Mouse (Mus musculus) midbrain, embryonic 15.5 days (tissue): Measurements from ENCODE around the gene Wdr77. TPM values are rescaled to one million over a fixed set of nuclear protein-coding genes. Genes with fewer than 3 reads are reported as not detected.
A peak's percentile ranks its signal among the peaks of the same experiment; 100 is the strongest.
"Not testable (repeated sequence)": the region's sequence is repeated elsewhere in the genome, so short reads cannot be mapped to it uniquely, and the experiment has no call there.

Experiments
- ATAC-seq: fragments of 200-750 bp; cut with Nextera tagmentation; replicated peaks from 2 replicates; pipeline ENCODE4 v1.8.0; 2017; ENCODE audit warnings: moderate TSS enrichment
- H3K27ac ChIP-seq: fragments of 300-500 bp; sonication (generic); 2 replicates; pipeline ENCODE4 v1.5.1; 2015; ENCODE audit warnings: mild to moderate bottlenecking, inconsistent platforms
- H3K27me3 ChIP-seq: fragments of 300-500 bp; sonication (generic); replicated peaks from 2 replicates; pipeline ENCODE4 v1.6.1; 2015; ENCODE audit warnings: inconsistent platforms
- H3K36me3 ChIP-seq: fragments of 300-500 bp; sonication (generic); replicated peaks from 2 replicates; pipeline ENCODE4 v1.6.1; 2015; ENCODE audit warnings: inconsistent platforms
- H3K4me1 ChIP-seq: fragments of 300-500 bp; sonication (generic); 2 replicates; pipeline ENCODE4 v1.6.1; 2015; ENCODE audit warnings: inconsistent platforms
- H3K4me2 ChIP-seq: fragments of 300-500 bp; sonication (generic); 2 replicates; pipeline ENCODE4 v1.6.1; 2015; ENCODE audit warnings: inconsistent platforms, mild to moderate bottlenecking, moderate library complexity
- H3K4me3 ChIP-seq: fragments of 300-500 bp; sonication (generic); 2 replicates; pipeline ENCODE4 v1.5.1; 2015; ENCODE audit warnings: mild to moderate bottlenecking, inconsistent platforms
- H3K9ac ChIP-seq: fragments of 300-500 bp; sonication (generic); 2 replicates; pipeline ENCODE4 v1.6.1; 2015; ENCODE audit warnings: mild to moderate bottlenecking, inconsistent platforms
- H3K9me3 ChIP-seq: fragments of 300-500 bp; sonication (generic); 2 replicates; pipeline ENCODE4 v1.6.1; 2016; ENCODE audit warnings: inconsistent platforms
- WGBS: fragments of 180-500 bp; shearing (Covaris S2); methylation state at CpG from one replicate; pipeline ENCODE4 v1.1.7; 2015; ENCODE audit warnings: mixed read lengths; 5-methylcytosine and 5-hydroxymethylcytosine counted together
- polyA plus RNA-seq: library from polyadenylated mRNA; unstranded; fragments of >200 nt; fragmentation: Nextera tagmentation; extraction: Ambion mirVana; gene quantifications from 2 replicates; pipeline ENCODE4 v1.2.1, GENCODE M21; 2015

Wdr77 gene
- polyA plus RNA-seq, 1 experiment from 2014 or later = 101 TPM

DNA sequence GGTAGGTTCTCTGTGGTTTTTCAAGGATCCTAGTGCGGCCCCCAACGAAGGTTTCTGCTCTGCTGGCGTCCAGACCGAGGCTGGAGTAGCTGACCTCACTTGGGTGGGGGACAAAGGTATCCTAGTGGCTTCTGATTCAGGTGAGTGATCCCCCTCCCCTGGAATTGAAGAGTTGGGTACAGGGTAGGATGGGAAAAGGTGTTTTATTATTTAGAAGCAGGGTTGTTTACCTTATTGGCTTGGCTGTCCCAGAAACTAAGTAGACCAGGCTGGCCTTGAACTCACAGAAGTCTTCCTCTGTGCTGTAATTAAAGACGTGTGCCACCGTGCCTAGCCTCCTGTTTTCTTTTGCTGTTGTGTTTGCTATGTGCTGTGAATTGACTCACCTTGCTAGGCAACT lies 830 bp downstream of the Wdr77 start, which contains the start of gene Atp5f1:
Gene Atp5f1, minus strand, starts transcription at position 101 of the 400 bp plus-strand sequence.
- peak within 1 kb of the TSS; percentile 87 for H3K4me3 ChIP-seq
- WGBS = 5% methylated on average over 6 of the region's 6 CpGs
- peaks cover 39% of the 10 kb centered on the region for H3K4me1 ChIP-seq
- no peaks in the 10 kb centered on the region for H3K9me3 ChIP-seq
- ATAC-seq = no peak; the same call in 1 of the 2 replicates
- peak within 1 kb of the TSS; percentile 98 for H3K9ac ChIP-seq
- peak within 1 kb of the TSS; percentile 73 for H3K4me2 ChIP-seq
- H3K27ac ChIP-seq = peak within 1 kb of the TSS; percentile 92
- peaks cover 38% of the 10 kb centered on the region for H3K36me3 ChIP-seq
- H3K27me3 ChIP-seq = no peaks in the 10 kb centered on the region

DNA sequence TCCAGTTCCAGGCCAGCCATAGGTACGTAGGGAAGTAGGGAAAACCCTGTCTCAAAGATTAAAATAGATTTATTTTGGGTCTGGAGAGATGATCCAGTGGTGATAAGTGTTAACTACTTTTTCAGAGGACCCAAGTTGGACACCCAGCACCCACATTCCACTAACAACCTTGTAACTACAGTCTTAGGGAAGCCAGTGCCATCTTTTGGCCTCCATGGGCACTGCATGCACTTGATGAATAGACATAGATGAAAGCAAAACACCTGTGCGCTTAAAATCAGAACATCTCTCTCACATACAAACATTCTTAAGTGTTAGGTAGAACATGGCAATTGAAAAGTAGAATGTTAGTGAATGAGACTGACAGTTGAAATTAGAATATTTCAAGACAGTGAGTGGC lies 1.5 kb downstream of the Wdr77 start:
- peak overlapping the region; percentile 87; the same call in 1 of the 2 replicates for H3K4me3 ChIP-seq
- no peak overlapping the region for H3K27ac ChIP-seq
- ATAC-seq = no peak
- WGBS = 96% methylated on average over 2 of the region's 2 CpGs
- no peaks in the 10 kb centered on the region for H3K27me3 ChIP-seq
- H3K4me2 ChIP-seq = peak overlapping the region; percentile 73
- peaks cover 43% of the 10 kb centered on the region for H3K36me3 ChIP-seq
- peaks cover 39% of the 10 kb centered on the region for H3K4me1 ChIP-seq
- no peaks in the 10 kb centered on the region for H3K9me3 ChIP-seq
- H3K9ac ChIP-seq = no peak overlapping the region

DNA sequence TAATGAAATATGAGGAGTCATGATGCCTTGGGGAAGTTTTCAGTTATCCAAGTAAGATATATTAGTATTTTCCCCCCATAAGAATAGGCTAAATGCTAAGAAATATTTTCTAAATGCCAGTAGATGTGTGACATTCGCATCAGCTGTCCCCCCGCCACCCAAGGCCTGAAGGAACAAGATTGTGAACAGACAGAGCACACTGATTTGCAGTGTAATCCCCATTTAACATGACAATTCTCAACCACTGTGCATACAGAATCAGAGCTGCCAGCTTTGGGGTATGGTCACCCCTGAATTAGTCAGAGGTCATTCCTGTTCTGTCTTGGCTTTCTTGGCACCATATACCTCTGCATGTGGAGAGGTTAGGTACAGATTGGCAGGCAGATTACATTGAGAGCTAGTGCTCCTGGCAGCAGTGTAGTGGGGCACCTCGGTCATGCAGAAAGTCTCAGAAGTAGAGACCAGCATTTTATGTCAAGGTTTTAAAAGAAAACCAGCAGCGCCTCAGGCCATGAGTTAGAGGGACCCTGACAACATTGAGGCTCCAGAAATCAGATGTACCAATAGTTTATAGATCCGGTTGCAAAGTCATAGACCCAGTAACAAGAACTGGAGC lies 12.8 kb downstream of the Wdr77 start:
- H3K36me3 ChIP-seq = peaks cover 29% of the 10 kb centered on the region
- H3K4me1 ChIP-seq = no peaks in the 10 kb centered on the region
- no peaks in the 10 kb centered on the region for H3K9me3 ChIP-seq
- no peaks in the 10 kb centered on the region for H3K27me3 ChIP-seq
- no peak overlapping the region for H3K4me2 ChIP-seq
- ATAC-seq = no peak
- no peak overlapping the region for H3K9ac ChIP-seq
- H3K4me3 ChIP-seq = no peak overlapping the region
- 86% methylated on average over 5 of the region's 5 CpGs for WGBS
- no peak overlapping the region for H3K27ac ChIP-seq

DNA sequence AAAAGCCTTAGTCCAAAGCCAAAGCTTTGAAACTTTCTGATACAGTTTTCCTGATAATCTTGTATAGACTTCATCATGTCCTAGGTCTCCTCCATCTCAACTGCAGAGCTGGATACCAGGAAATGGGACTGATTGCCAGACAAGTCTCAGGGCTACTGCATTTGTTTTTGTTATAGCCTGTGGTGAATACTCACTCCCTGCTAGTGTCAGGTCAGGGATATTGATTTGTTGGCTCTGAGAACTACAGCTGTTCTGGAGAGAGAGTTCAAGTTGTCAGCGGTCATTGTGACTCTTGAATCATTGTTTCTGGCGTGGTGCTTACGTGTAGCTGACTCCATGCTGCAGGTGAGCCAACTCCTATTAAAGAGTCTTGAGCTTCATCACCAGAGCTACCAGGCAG lies 14.2 kb downstream of the Wdr77 start, which contains the start of gene Ovgp1:
Gene Ovgp1, plus strand, starts transcription at position 301 of the 400 bp plus-strand sequence.
- H3K4me2 ChIP-seq = no peak within 1 kb of the TSS
- H3K27ac ChIP-seq = no peak within 1 kb of the TSS
- WGBS = 84% methylated on average over 3 of the region's 3 CpGs
- peaks cover 15% of the 10 kb centered on the region for H3K36me3 ChIP-seq
- H3K9ac ChIP-seq = no peak within 1 kb of the TSS
- H3K4me3 ChIP-seq = no peak within 1 kb of the TSS
- H3K4me1 ChIP-seq = no peaks in the 10 kb centered on the region
- no peaks in the 10 kb centered on the region for H3K9me3 ChIP-seq
- no peak for ATAC-seq
- no peaks in the 10 kb centered on the region for H3K27me3 ChIP-seq

DNA sequence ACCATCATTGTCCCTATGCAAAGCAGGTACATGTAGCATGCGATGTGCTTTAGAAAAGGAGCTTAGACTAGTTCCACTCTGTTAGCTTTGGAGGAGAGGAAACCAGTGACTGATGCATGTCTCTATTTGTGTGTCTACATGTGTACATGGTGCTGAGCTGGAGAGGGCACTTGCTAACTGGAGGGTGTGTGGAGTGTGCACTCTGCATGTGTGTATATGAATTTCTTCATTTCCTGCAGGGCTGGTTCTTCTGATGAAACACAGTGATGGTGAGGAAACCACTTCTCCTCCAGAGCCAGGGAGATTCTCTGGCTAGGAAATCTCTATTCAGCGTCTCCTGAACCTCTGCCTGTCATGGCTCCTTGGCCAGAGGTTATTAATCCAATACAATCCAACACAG lies 15.0 kb downstream of the Wdr77 start:
- no peak overlapping the region for H3K9ac ChIP-seq
- no peak overlapping the region for H3K4me2 ChIP-seq
- no peaks in the 10 kb centered on the region for H3K4me1 ChIP-seq
- no peak overlapping the region for H3K27ac ChIP-seq
- H3K36me3 ChIP-seq = peaks cover 7% of the 10 kb centered on the region; the same call in 1 of the 2 replicates
- no peaks in the 10 kb centered on the region for H3K27me3 ChIP-seq
- 76% methylated on average over 2 of the region's 2 CpGs for WGBS
- no peak overlapping the region for H3K4me3 ChIP-seq
- no peaks in the 10 kb centered on the region for H3K9me3 ChIP-seq
- ATAC-seq = no peak

DNA sequence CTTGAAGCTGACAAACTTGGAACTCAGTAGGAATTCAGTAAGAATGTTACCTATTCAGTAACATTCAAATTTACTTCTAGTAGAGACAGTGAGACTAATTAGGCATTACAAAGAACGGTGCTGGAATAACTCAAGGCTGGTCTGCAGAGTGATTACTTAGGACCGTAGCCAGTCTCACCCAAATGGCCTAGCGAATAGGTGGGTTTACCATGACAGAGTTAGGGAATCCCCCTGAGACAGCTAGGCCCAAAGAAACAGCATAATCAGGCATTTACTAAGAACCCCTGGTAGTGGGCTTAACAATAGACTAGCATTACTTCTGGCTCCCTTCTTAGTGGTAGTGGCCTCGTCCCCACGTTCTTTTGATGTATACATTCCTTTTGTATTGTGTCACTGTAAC lies 30.4 kb downstream of the Wdr77 start:
- H3K36me3 ChIP-seq, H3K4me3 ChIP-seq, ATAC-seq, H3K4me2 ChIP-seq, H3K9me3 ChIP-seq, H3K27me3 ChIP-seq, H3K9ac ChIP-seq, H3K4me1 ChIP-seq, H3K27ac ChIP-seq: not testable (repeated sequence)
- 41% methylated on average over 5 of the region's 5 CpGs for WGBS

DNA sequence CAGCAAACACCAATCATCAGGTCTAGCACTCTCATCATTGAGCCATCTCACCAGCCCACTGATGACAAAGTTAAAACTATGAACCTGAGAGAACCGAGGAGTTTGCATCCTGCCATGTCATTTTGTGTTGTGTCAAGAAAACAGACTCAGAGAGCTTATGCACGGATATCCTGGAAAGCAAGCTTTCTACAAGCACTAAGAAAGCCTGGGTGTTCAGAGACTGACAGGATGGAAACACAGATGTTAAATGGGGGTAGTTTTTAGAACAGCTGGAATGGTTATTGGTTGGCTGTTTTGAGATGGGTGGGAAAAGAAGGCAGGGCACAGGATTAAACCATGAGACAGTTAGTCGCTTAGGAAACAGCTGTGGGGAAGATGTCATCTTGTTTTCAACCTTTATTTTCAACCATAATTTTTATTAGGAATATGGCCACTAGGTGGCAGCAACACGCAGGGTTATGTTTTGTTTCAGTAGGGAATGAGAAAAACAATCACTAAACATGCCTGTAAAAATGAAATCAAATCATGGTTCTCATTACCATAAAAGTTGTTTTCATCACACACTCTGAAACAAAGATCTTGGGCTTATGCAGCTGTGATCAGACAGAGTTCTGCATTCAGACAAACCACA lies 32.6 kb downstream of the Wdr77 start:
- H3K27me3 ChIP-seq = no peaks in the 10 kb centered on the region
- H3K9me3 ChIP-seq = no peaks in the 10 kb centered on the region
- ATAC-seq = peak; percentile 75
- H3K4me1 ChIP-seq = no peaks in the 10 kb centered on the region
- H3K27ac ChIP-seq = no peak overlapping the region
- H3K4me2 ChIP-seq = no peak overlapping the region
- no peak overlapping the region for H3K4me3 ChIP-seq
- H3K9ac ChIP-seq = no peak overlapping the region
- no peaks in the 10 kb centered on the region for H3K36me3 ChIP-seq
- 29% methylated on average over 4 of the region's 4 CpGs for WGBS

DNA sequence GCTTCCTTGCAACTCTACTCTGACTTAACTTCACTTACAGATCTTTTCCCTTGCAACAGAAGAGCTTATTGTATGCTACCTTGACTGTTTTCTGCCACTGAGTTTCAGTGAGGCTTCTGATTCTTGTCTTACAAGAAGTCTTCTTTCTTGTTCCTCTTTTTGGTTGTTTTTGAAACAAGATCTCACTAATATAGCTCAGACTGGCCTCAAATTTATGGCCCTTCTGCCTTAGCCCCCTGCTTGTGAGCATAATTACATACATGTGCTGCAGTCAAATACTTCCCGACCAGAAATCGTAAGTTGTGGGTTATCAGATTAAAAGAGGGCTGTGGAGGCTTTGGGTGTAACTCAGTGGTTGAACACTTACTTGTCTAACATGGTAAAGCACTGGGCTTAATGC lies 35.6 kb downstream of the Wdr77 start:
- H3K9ac ChIP-seq = no peak overlapping the region
- no peaks in the 10 kb centered on the region for H3K9me3 ChIP-seq
- H3K4me2 ChIP-seq = no peak overlapping the region
- no peak overlapping the region for H3K4me3 ChIP-seq
- ATAC-seq = no peak
- no peak overlapping the region for H3K27ac ChIP-seq
- H3K36me3 ChIP-seq = no peaks in the 10 kb centered on the region
- 84% methylated on average over 2 of the region's 2 CpGs for WGBS
- no peaks in the 10 kb centered on the region for H3K27me3 ChIP-seq
- H3K4me1 ChIP-seq = no peaks in the 10 kb centered on the region

DNA sequence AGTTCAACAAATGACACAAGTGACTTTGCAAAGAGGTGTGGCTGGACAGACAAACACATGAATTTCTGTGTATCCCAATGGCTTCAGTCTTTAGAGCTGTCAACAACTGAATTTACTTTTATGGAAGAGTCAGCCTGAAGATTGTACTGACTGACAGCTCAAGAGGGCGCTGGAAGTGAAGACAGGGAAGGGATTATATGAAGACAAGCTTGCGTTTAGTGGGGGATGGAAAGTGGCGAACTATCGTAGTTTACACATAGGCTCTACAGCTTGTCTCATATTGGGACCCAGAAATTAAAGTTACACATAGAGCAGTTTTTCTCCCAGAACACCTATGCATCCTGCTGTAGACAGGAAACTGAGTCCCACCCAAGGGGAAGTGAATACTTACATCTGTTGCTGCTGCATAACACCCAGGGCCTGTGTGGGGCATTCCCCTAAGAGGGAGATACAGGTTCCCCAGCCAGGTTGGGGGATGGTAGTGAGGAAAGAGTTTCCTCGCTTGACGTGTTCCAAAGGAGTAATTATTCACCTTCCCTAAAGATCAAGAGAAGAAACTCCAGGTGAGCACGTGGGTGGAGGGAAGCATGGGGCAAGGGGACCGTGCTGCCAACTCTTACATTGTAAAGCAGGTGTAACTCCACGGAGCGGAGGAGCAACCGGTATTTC lies 41.7 kb downstream of the Wdr77 start:
- Histone ChIP-seq H3K36me3 (no peaks in the 10 kb centered on the region), H3K9ac (0 out of 2 replicates have a peak overlapping the region, but pooled peaks have one; percentile 13), H3K27me3 (no peaks in the 10 kb centered on the region), H3K27ac (no peak overlapping the region), H3K4me3 (peak overlapping the region; percentile 34), H3K9me3 (no peaks in the 10 kb centered on the region), H3K4me2 (peak overlapping the region; percentile 54), H3K4me1 (peaks cover 10% of the 10 kb centered on the region)
- 14% methylated on average over 11 of the region's 11 CpGs for WGBS
- ATAC-seq = peak; percentile 74

DNA sequence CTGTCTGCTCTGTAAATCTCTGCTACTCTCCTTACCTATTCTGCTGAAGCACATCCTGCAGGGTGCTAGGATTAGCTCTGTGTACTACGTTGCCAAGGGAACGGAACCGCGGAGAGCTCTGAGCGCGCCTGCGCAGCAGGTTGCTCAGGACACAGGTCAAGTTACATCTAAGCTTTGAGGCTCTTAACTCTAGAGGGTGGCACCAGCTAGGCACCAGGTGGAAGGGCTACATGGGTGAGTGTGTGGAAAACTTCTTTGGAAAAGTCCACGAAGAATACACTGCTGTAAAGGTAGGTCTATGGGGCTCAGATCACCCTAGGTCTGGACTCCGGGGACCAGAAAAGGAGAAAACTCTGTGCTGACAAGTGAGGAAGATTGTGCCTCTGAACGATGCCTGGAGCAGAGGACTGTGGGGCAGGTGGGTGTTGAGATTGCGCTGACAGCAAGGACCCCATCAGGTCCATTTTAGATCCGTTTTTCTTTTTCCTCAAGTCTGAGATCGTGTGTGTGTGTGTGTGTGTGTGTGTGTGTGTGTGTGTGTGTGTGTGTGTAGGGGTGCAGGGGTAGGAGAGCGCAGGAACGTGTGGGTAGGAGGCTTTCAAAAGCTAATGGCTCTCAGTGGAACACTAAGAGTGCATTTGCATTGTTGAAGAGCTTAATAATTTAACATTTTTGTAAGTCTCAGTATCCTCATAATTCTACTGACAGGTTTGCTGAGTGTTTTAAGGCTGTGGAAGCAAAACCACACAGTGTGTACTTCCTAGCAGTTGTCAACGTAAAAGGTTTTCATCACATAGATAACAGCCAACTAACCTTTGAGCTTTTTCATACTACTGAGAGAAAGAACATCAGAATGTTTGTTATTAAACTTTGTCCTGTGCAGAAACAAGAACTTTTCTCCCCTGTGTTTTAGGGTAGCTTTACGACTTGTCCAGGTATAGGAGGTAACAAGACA lies 42.5 kb downstream of the Wdr77 start:
- WGBS = 19% methylated on average over 16 of the region's 17 CpGs

DNA sequence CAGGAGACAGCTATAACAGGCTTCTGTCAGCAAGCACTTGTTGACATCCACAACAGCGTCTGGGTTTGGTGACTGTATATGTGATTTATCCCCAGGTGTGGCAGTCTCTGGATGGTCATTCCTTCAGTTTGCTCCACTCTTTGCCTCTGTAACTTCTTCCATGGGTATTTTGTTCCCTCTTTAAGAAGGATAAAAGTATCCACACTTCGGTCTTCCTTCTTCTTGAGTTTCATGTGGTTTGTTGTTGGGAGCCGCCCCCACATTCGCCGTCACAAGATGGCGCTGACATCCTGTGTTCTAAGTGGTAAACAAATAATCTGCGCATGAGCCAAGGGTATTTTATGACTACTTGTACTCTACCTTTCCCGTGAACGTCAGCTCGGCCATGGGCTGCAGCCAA lies 44.2 kb downstream of the Wdr77 start:
- not testable (repeated sequence) for H3K27me3 ChIP-seq, H3K4me2 ChIP-seq, H3K4me3 ChIP-seq, H3K27ac ChIP-seq, H3K9me3 ChIP-seq, H3K36me3 ChIP-seq, H3K9ac ChIP-seq, ATAC-seq
- WGBS = 71% methylated on average over 10 of the region's 10 CpGs
- H3K4me1 ChIP-seq = peaks cover 10% of the 10 kb centered on the region

More for the DNA sequence above, 42.5 kb downstream of the Wdr77 start:
- H3K9me3 ChIP-seq = no peaks in the 10 kb centered on the region
- no peaks in the 10 kb centered on the region for H3K36me3 ChIP-seq
- H3K4me3 ChIP-seq = peak overlapping the region; percentile 34
- no peak overlapping the region for H3K27ac ChIP-seq
- peak; percentile 98 for ATAC-seq
- peak overlapping the region; percentile 54 for H3K4me2 ChIP-seq
- peaks cover 10% of the 10 kb centered on the region for H3K4me1 ChIP-seq
- H3K9ac ChIP-seq = 0 out of 2 replicates have a peak overlapping the region, but pooled peaks have one; percentile 13
- no peaks in the 10 kb centered on the region for H3K27me3 ChIP-seq

DNA sequence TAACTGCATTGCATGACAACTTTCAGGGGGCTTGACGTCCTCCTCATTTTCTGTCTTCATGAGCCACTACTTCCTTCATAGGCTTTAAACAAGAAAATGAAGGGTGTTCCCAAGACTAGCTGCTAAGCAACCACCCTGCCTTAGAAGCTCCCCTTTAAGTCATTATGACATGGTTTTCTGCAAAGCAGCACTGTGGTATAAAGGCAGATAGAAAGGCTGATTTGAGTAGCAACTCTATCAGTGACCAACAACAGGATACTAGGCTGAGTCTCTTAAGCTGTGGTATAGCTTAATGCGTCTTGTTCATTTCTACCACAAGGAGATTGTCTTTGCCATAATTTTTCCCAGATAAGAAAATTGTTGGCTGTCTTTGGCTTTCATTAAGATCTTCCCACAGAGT lies 55.4 kb downstream of the Wdr77 start, which contains the start of gene Pifo:
Gene Pifo, minus strand, starts transcription at position 101 of the 400 bp plus-strand sequence.
- Histone ChIP-seq H3K4me2 (no peak within 1 kb of the TSS), H3K4me1 (no peaks in the 10 kb centered on the region), H3K27me3 (no peaks in the 10 kb centered on the region), H3K27ac (no peak within 1 kb of the TSS), H3K9ac (no peak within 1 kb of the TSS), H3K4me3 (no peak within 1 kb of the TSS), H3K36me3 (no peaks in the 10 kb centered on the region), H3K9me3 (no peaks in the 10 kb centered on the region)
- 84% methylated on average over 2 of the region's 2 CpGs for WGBS
- ATAC-seq = no peak
